Mouse (Mus musculus) E14TG2a.4 (cell line): ENCODE measurements at regions not wholly inside any gene's neighbourhood (a gene's known extent, or its start where the extent isn't known, plus 50 kb on each side); places are given as distances from the start of the nearest gene placed in this dataset.

Experiments used
- H3K27me3 ChIP-seq: 2 replicates; pipeline ENCODE4 v1.6.1; 2014; ENCODE audit warnings: low read length, control low read depth; ENCODE audit not compliant: insufficient read depth
- H3K36me3 ChIP-seq: 2 replicates; pipeline ENCODE4 v1.6.1; 2014; ENCODE audit warnings: low read length, control low read depth; ENCODE audit not compliant: insufficient read depth
- H3K4me1 ChIP-seq: replicated peaks from 2 replicates; pipeline ENCODE4 v1.6.1; 2014; ENCODE audit warnings: low read depth, low read length, control low read depth
- H3K4me3 ChIP-seq: replicated peaks from 2 replicates; pipeline ENCODE4 v1.5.1; 2014; ENCODE audit warnings: mild to moderate bottlenecking, low read length
- H3K9me3 ChIP-seq: 2 replicates; pipeline ENCODE4 v1.6.1; 2014; ENCODE audit warnings: low read length, control low read depth
- CTCF ChIP-seq: conservative IDR thresholded peaks from 2 replicates; pipeline ENCODE4 v1.5.1; 2014; ENCODE audit warnings: low read length
- NANOG ChIP-seq: IDR thresholded peaks from 2 replicates; pipeline ENCODE4 v1.6.1; 2014; ENCODE audit warnings: borderline replicate concordance, low read length, mixed read lengths
- POU5F1 ChIP-seq: IDR thresholded peaks from 2 replicates; pipeline ENCODE4 v1.6.1; 2014; ENCODE audit warnings: low read length, borderline replicate concordance

GRCm38 (mm10) chr1:183780779-183781178, 232.3 kb upstream of the Dusp10 start:
- no peaks in the 10 kb centered on the region for H3K36me3 ChIP-seq
- no peak overlapping the region for H3K4me3 ChIP-seq
- TF ChIP-seq POU5F1 (no peak), CTCF (no peak), NANOG (no peak)
- H3K27me3 ChIP-seq: no peaks in the 10 kb centered on the region
- no peaks in the 10 kb centered on the region for H3K4me1 ChIP-seq
- no peaks in the 10 kb centered on the region for H3K9me3 ChIP-seq

- no peaks in the 10 kb centered on the region for H3K27me3 ChIP-seq
- TF ChIP-seq POU5F1: no peak
- no peak for TF ChIP-seq NANOG
- TF ChIP-seq CTCF: no peak
- no peaks in the 10 kb centered on the region for H3K4me1 ChIP-seq
- no peaks in the 10 kb centered on the region for H3K36me3 ChIP-seq
- no peak overlapping the region for H3K4me3 ChIP-seq
- no peaks in the 10 kb centered on the region for H3K9me3 ChIP-seq
Observed at GRCm38 (mm10) chr1:183783440-183784130, 229.5 kb upstream of the Dusp10 start.

- H3K4me3 ChIP-seq: no peak overlapping the region
- H3K9me3 ChIP-seq: no peaks in the 10 kb centered on the region
- H3K27me3 ChIP-seq: no peaks in the 10 kb centered on the region
- TF ChIP-seq POU5F1 (no peak), NANOG (no peak), CTCF (no peak)
- no peaks in the 10 kb centered on the region for H3K4me1 ChIP-seq
- H3K36me3 ChIP-seq: no peaks in the 10 kb centered on the region
Observed at GRCm38 (mm10) chr1:183792230-183792813, 220.8 kb upstream of the Dusp10 start.

- Histone ChIP-seq H3K9me3 (no peaks in the 10 kb centered on the region), H3K36me3 (no peaks in the 10 kb centered on the region), H3K4me1 (no peaks in the 10 kb centered on the region), H3K27me3 (no peaks in the 10 kb centered on the region), H3K4me3 (no peak overlapping the region)
- TF ChIP-seq NANOG (no peak), POU5F1 (no peak), CTCF (no peak)
Observed at GRCm38 (mm10) chr1:183793324-183793723, 219.8 kb upstream of the Dusp10 start.

- no peaks in the 10 kb centered on the region for H3K27me3 ChIP-seq
- no peak overlapping the region for H3K4me3 ChIP-seq
- H3K9me3 ChIP-seq: no peaks in the 10 kb centered on the region
- TF ChIP-seq NANOG: no peak
- no peak for TF ChIP-seq CTCF
- no peak for TF ChIP-seq POU5F1
- no peaks in the 10 kb centered on the region for H3K4me1 ChIP-seq
- no peaks in the 10 kb centered on the region for H3K36me3 ChIP-seq
Observed at GRCm38 (mm10) chr1:183793913-183794445, 219.1 kb upstream of the Dusp10 start.

- Histone ChIP-seq H3K36me3 (no peaks in the 10 kb centered on the region), H3K27me3 (no peaks in the 10 kb centered on the region), H3K4me3 (no peak overlapping the region), H3K9me3 (no peaks in the 10 kb centered on the region), H3K4me1 (no peaks in the 10 kb centered on the region)
- no peak for TF ChIP-seq NANOG
- no peak for TF ChIP-seq POU5F1
- no peak for TF ChIP-seq CTCF
Observed at GRCm38 (mm10) chr1:183802351-183802750, 210.8 kb upstream of the Dusp10 start.

GRCm38 (mm10) chr1:183803357-183803756, 209.7 kb upstream of the Dusp10 start:
- H3K27me3 ChIP-seq: no peaks in the 10 kb centered on the region
- H3K36me3 ChIP-seq: no peaks in the 10 kb centered on the region
- H3K4me3 ChIP-seq: no peak overlapping the region
- no peaks in the 10 kb centered on the region for H3K9me3 ChIP-seq
- no peak for TF ChIP-seq NANOG
- TF ChIP-seq CTCF: no peak
- no peak for TF ChIP-seq POU5F1
- no peaks in the 10 kb centered on the region for H3K4me1 ChIP-seq

- Histone ChIP-seq H3K27me3 (no peaks in the 10 kb centered on the region), H3K36me3 (no peaks in the 10 kb centered on the region), H3K4me1 (no peaks in the 10 kb centered on the region), H3K4me3 (no peak overlapping the region), H3K9me3 (peaks cover 3% of the 10 kb centered on the region; the same call in 1 of the 2 replicates)
- TF ChIP-seq POU5F1 (no peak), CTCF (no peak)
Observed at GRCm38 (mm10) chr1:183803826-183804225, 209.3 kb upstream of the Dusp10 start.
